Mouse (Mus musculus) bone marrow, adult 2 months (tissue): ENCODE measurements at regions not wholly inside any gene's neighbourhood (a gene's known extent, or its start where the extent isn't known, plus 50 kb on each side); places are given as distances from the start of the nearest gene placed in this dataset.

ENCODE experiments used
- H3K27ac ChIP-seq: fragments of 200-500 bp; 2 replicates; pipeline ENCODE4 v1.5.1; 2012; ENCODE audit warnings: low read depth, mild to moderate bottlenecking, control low read depth, inconsistent platforms, low read length; ENCODE audit not compliant: control insufficient read depth, poor library complexity, insufficient read depth
- H3K4me1 ChIP-seq: fragments of 200-500 bp; 2 replicates; pipeline ENCODE4 v1.6.1; 2011; ENCODE audit warnings: low read length; ENCODE audit not compliant: control insufficient read depth, insufficient read depth
- H3K4me3 ChIP-seq: fragments of 200-500 bp; replicated peaks from 2 replicates; pipeline ENCODE3; 2011; ENCODE audit warnings: mild to moderate bottlenecking, low read depth, low read length, control low read depth; ENCODE audit not compliant: control insufficient read depth
- CTCF ChIP-seq: fragments of 200-500 bp; IDR thresholded peaks from 2 replicates; pipeline ENCODE4 v1.5.1; 2011; ENCODE audit warnings: low read length, control low read depth; ENCODE audit not compliant: control insufficient read depth, insufficient read depth
- POLR2A ChIP-seq: fragments of 200-500 bp; IDR thresholded peaks from 2 replicates; pipeline ENCODE4 v1.6.1; 2011; ENCODE audit warnings: low read depth, mild to moderate bottlenecking, control low read depth, low read length, borderline replicate concordance; ENCODE audit not compliant: control insufficient read depth
- WGBS: fragments of 180-500 bp; shearing (Covaris S2); methylation state at CpG from one replicate; pipeline ENCODE4 v1.1.7; 2018; 5-methylcytosine and 5-hydroxymethylcytosine counted together

DNA sequence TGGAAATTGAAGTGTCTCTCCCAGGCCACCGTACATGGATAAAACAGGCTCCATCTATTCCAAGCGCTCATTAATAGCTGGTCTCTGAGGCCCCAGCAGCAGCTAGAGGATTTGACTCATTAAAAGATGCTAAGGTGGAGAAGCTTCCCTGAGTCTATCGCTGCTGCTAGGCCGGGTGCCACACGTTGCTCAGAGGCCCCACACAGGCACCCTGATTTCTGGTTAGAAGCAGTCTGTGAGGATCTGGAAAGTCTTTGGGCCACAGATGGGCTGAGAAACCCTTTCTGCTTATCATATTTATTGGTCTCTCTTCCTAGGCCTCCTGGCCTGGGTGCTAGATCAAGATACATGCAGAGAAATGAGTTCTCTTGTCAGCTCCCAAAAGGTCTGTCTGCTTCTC, 191.2 kb downstream of the Emx2 start:
- no peak overlapping the region for H3K27ac ChIP-seq
- TF ChIP-seq POLR2A = no peak
- no peak overlapping the region for H3K4me3 ChIP-seq
- WGBS = 88% methylated on average over 5 of the region's 5 CpGs
- H3K4me1 ChIP-seq = no peaks in the 10 kb centered on the region

DNA sequence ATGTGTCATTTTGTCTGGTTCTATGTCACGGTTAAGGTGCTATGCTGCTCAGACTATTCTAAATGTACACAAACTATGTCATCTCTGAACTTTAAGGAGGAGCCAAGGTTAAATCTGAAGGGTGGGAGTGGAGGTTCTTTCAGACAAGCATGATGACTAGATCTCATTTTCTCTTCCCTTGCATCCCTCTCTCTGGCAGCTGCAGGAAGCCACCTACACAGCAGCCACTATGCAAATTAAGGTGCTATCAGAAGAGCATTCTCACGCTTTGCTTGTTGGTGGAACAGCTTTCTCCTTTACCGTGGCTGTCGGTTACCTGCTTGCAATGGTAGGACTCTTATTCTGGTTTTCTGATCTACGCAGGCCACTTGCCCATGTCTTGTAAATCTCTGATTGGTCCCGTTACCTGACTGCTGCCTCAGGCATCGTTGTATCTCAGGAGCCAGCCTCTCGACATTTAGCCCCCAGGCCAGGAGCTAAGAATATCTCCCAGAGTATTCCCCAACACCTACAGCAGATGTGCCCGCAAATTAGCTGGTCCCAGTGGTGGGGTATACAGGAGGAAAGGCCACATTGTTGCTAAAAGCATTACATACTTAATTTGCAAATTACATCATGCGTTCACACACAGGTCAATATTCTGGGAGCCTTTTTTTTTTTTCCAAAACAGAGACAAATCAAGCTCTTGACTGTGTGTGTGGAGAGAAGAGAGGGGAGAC, 192.6 kb downstream of the Emx2 start:
- H3K27ac ChIP-seq = no peak overlapping the region
- TF ChIP-seq CTCF (no peak), POLR2A (no peak)
- WGBS = 68% methylated on average over 10 of the region's 10 CpGs

DNA sequence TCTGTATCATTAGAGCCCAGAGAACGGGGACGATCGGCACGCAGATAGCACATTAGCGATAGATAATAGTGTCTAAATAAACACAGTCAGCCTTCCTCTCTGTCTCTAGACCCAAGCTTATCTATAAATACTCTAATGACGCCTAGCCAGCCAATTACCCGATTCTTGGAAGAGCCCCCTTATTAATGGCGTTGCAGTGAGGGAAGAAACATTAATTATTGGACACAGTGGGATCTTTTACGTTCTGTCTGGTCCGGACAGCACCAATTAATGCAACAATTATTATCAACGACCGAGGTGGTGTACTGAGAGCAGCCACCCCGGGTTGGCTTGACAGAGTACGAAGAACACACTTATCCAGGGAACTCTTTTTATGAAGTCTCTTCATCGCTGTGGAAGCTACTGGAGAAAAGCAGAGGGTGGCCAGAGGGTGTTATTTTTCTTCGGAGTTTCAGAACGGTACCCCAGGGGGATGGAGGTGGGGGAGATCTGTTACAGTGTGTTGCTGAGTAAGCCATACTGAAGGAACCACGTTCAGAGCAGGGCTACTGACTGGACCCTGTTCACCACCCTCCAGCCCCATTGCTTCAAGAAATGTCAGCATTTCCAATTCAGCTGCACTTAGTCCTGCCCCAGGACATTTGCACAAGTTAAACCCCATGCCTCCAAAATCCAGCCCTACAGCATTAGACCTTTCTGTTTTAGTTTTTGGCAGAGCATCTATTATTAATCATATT, 195.6 kb downstream of the Emx2 start:
- 72% methylated on average over 18 of the region's 18 CpGs for WGBS
- H3K4me1 ChIP-seq = no peaks in the 10 kb centered on the region
- TF ChIP-seq POLR2A (no peak), CTCF (no peak)
- no peak overlapping the region for H3K27ac ChIP-seq
- H3K4me3 ChIP-seq = no peak overlapping the region

More for the DNA sequence above, 192.6 kb downstream of the Emx2 start:
- H3K4me1 ChIP-seq = no peaks in the 10 kb centered on the region
- no peak overlapping the region for H3K4me3 ChIP-seq

DNA sequence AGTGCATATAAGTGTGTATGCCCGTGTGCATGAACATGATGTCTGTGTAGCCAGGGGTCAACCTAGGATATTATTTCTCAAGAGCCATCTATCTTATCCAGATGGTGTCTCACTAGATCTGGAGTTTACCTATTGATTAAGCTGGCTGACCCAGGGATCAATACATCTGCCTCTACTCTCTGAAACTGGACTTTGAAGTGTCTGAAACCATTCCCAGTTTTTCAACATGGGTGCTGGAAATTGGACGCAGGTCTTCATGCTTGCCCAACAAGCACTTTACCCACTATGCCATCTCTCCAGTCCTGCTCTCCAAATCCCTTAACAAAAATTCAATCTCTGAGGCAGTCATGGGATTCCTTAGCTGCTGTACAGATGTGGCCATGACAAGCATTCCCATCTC, 197.1 kb downstream of the Emx2 start:
- Histone ChIP-seq H3K27ac (no peak overlapping the region), H3K4me3 (no peak overlapping the region), H3K4me1 (no peaks in the 10 kb centered on the region)
- 78% methylated on average over 2 of the region's 2 CpGs for WGBS
- TF ChIP-seq CTCF (no peak), POLR2A (no peak)

- H3K4me3 ChIP-seq = no peak overlapping the region
- TF ChIP-seq POLR2A (no peak), CTCF (no peak)
- no peaks in the 10 kb centered on the region for H3K4me1 ChIP-seq
- H3K27ac ChIP-seq = no peak overlapping the region
Measured at GRCm38 (mm10) chr19:59669793-59670192, 211.6 kb downstream of the Emx2 start.

DNA sequence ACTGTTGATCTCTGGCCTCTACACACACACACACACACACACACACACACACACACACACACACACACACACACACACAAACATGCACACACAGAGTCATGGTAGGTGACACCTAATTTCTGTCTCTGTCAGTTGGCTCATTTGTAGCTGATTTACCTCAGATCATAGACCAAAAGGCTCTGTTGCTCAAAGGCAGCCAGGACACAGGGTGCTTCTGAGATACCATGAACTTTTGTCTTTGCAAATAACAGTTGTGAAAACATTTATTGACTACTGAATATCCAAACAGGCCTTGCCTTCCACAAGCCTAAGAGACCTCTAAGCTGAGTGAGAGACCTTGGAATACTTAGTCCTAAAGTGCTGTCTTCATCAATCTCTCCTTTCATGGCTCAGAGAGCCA, 215.4 kb downstream of the Emx2 start:
- no peak overlapping the region for H3K4me3 ChIP-seq
- H3K4me1 ChIP-seq = no peaks in the 10 kb centered on the region
- TF ChIP-seq POLR2A (no peak), CTCF (no peak)
- no peak overlapping the region for H3K27ac ChIP-seq

DNA sequence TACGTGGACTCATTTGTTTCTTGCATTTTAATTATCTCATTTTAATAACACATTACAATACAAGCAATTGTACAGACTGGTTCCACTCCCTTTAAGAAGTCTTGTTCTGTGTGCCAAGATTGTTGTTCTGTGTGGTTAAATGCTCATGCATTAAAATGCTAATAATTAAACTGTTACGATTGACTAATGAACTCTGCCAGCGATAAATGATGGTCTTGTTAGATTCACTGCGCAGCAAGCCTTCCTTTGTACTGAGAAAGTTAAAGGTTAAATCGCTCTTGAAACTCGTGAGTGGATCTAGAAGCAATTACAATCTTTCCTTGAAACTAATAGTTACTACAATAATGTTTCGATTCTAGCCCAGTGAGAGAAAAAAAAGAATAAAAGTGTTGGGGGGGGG, 221.0 kb downstream of the Emx2 start:
- TF ChIP-seq POLR2A (no peak), CTCF (no peak)
- H3K27ac ChIP-seq = no peak overlapping the region
- 84% methylated on average over 7 of the region's 7 CpGs for WGBS
- H3K4me1 ChIP-seq = no peaks in the 10 kb centered on the region
- no peak overlapping the region for H3K4me3 ChIP-seq

- TF ChIP-seq POLR2A = no peak
- TF ChIP-seq CTCF = no peak
- no peak overlapping the region for H3K27ac ChIP-seq
- no peak overlapping the region for H3K4me3 ChIP-seq
- H3K4me1 ChIP-seq = no peaks in the 10 kb centered on the region
- 89% methylated on average over 4 of the region's 4 CpGs for WGBS
Measured at GRCm38 (mm10) chr19:59680356-59680755, 222.2 kb downstream of the Emx2 start.
